Mouse (Mus musculus): ENCODE data around the gene Mkrn3. TPM values are rescaled to one million over a fixed set of nuclear protein-coding genes. Genes with fewer than 3 reads are reported as not detected.

Gene Mkrn3
- polyA plus RNA-seq, 1 experiment from 2014 or later: 7.4 TPM

DNA sequence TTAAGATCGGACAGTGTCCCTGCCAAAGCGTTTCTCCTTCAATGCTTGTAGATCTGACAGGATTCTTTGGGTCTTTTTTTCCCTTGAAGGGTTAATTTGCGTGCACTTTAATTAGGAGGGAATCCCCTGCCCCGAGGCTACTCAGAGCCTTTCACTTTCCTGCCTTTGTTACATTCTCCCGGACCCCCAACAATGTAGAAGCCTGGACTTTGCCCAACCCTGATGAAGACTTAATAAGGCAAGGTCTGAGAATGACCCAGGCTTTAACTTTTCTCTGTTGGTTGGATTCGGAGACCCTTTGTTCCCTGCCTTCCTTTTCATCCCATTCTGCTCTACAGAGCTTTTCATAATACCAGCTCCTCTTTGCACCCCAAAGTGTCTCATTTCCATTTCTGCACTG is 627 bp upstream of the Mkrn3 start:
- no peak overlapping the region for H3K9ac ChIP-seq
- peak overlapping the region; percentile 49 for H3K4me2 ChIP-seq
- 46% methylated on average over 6 of the region's 6 CpGs for WGBS
- no peak overlapping the region for H3K27ac ChIP-seq
- H3K27me3 ChIP-seq: peaks cover 11% of the 10 kb centered on the region
- peaks cover 9% of the 10 kb centered on the region for H3K4me1 ChIP-seq
- H3K4me3 ChIP-seq: peak overlapping the region; percentile 68
- no peak for ATAC-seq (ENCODE audit: insufficient number of reproducible peaks, insufficient read depth, low FRiP score, low TSS enrichment, low read depth)
- no peaks in the 10 kb centered on the region for H3K36me3 ChIP-seq
- H3K9me3 ChIP-seq: peaks cover 8% of the 10 kb centered on the region

DNA sequence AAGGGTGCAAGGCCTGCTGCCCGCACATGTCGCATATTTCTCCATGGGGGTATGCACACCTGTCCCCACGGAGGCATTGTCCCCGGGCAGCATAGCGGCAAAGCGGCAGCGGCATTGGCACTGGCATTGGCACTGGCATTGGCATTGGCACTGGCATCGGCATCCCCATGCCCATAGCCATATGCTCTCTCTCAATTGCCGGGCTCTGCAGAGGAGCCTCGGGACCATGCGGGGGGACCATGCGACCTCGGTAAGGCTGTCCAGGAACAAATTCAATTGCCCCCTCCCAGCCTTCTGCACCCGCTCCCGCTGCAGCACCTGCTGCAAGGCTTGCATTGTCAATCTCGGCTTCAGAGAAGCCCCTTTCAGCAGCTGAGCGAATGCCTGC is 840 bp downstream of the Mkrn3 start:
- ATAC-seq (ENCODE audit: insufficient number of reproducible peaks, insufficient read depth, low FRiP score, low TSS enrichment, low read depth): peak; percentile 56; the same call in 1 of the 2 replicates

DNA sequence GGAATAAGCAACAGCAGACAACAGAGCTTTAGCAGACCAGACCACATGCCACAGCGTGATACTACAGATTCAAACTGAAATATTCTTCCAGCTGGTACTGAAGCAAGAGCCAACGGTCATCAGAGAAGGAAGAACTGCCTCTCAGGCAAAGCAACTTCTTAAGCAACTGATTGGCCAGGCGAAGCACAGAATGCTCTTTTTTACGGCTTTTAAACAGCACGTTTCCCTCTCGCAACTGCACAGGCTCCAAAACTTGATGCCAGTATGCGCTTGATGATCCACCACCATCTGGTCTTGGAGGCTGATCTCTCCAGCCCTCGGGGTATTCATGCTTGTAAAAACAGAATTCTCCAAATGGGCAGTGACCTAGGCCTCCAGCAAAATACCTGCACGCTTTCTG is 1.6 kb downstream of the Mkrn3 start:
- WGBS: 76% methylated on average over 9 of the region's 9 CpGs
- no peak overlapping the region for H3K9ac ChIP-seq
- H3K27me3 ChIP-seq: peaks cover 4% of the 10 kb centered on the region
- peak overlapping the region; percentile 76 for H3K4me2 ChIP-seq
- no peak overlapping the region for H3K27ac ChIP-seq
- no peak for ATAC-seq (ENCODE audit: insufficient number of reproducible peaks, insufficient read depth, low FRiP score, low TSS enrichment, low read depth)
- H3K36me3 ChIP-seq: no peaks in the 10 kb centered on the region
- peak overlapping the region; percentile 68 for H3K4me3 ChIP-seq
- peaks cover 9% of the 10 kb centered on the region for H3K4me1 ChIP-seq
- H3K9me3 ChIP-seq: peaks cover 8% of the 10 kb centered on the region

More for the DNA sequence above, 840 bp downstream of the Mkrn3 start:
- Histone ChIP-seq H3K27ac (no peak overlapping the region), H3K4me3 (peak overlapping the region; percentile 68), H3K9me3 (peaks cover 8% of the 10 kb centered on the region), H3K9ac (peak overlapping the region; percentile 85), H3K27me3 (peaks cover 7% of the 10 kb centered on the region), H3K4me1 (peaks cover 9% of the 10 kb centered on the region), H3K4me2 (peak overlapping the region; percentile 76), H3K36me3 (no peaks in the 10 kb centered on the region)
- 66% methylated on average over 17 of the region's 17 CpGs for WGBS

DNA sequence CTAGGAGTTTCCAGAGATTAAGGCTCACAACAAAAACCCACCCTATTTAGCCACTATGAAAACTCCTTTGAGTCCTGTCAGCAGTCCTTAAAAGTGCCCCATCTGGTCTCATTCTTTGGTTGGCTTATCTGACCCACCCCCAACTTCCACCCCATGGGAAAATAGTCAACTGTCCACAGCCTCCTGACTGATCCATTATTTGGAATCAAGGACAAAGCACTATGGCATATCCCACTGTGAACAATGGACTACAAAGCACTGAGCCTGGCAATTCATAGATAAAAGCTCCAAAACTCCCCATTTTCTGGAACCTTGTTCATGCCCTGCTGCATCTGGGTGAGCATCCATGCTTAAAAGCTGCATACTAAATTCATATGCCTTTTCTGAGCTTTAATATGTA is 3.8 kb downstream of the Mkrn3 start:
- no peak overlapping the region for H3K4me2 ChIP-seq
- peaks cover 8% of the 10 kb centered on the region for H3K9me3 ChIP-seq
- no peaks in the 10 kb centered on the region for H3K27me3 ChIP-seq
- no peak overlapping the region for H3K9ac ChIP-seq
- H3K4me1 ChIP-seq: peaks cover 9% of the 10 kb centered on the region
- no peak overlapping the region for H3K4me3 ChIP-seq
- ATAC-seq (ENCODE audit: insufficient number of reproducible peaks, insufficient read depth, low FRiP score, low TSS enrichment, low read depth): no peak
- no peaks in the 10 kb centered on the region for H3K36me3 ChIP-seq
- no peak overlapping the region for H3K27ac ChIP-seq

DNA sequence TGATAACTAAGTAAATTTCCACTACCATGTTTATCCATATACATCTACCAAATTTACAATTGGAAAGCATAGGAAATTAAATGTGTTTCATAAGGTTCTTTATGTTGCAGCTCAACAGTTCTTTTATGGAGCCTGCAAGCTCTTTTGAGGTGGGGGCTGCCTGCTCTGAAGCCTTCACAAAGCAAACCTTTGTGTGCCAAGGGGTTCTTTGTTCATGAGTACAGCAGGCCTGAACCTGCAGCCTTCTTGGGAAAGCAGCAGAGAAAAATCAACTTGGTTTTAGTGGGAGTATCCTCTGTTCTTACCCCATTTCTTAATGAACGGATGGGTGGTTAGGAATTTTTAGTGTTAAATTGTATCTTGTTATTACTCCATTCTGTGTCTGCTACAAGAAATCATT is 4.7 kb downstream of the Mkrn3 start:
- Histone ChIP-seq H3K27me3 (no peaks in the 10 kb centered on the region), H3K36me3 (no peaks in the 10 kb centered on the region), H3K27ac (no peak overlapping the region), H3K4me2 (no peak overlapping the region), H3K4me3 (no peak overlapping the region), H3K9ac (no peak overlapping the region), H3K9me3 (peaks cover 8% of the 10 kb centered on the region), H3K4me1 (peaks cover 9% of the 10 kb centered on the region)
- WGBS: 50% methylated on average over 1 of the region's 1 CpGs
- ATAC-seq (ENCODE audit: insufficient number of reproducible peaks, insufficient read depth, low FRiP score, low TSS enrichment, low read depth): no peak

DNA sequence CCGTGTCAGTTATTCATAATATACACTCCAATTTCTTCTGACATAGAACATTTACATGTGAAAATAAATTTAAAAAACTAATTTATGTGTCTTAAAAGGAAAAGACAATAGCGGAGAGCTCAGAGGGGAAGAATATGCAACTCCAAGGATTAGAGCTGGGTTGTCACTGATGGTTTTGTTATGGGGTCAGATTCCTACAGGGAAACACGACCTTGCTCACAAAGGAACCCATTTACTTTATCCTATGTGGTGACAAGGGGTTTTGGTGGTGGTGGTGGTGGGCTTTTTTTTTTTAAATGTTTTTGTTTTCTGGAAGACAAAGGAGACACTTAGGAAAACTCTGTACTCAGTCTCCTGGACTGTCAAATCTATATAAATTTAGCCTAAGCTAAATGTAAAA is 12.1 kb downstream of the Mkrn3 start:
- Histone ChIP-seq H3K9ac (no peak overlapping the region), H3K4me3 (no peak overlapping the region), H3K4me1 (no peaks in the 10 kb centered on the region), H3K36me3 (no peaks in the 10 kb centered on the region), H3K27ac (no peak overlapping the region), H3K4me2 (no peak overlapping the region), H3K9me3 (0 out of 2 replicates have a peak, but pooled peaks cover 4% of the 10 kb centered on the region), H3K27me3 (peaks cover 4% of the 10 kb centered on the region; the same call in 1 of the 2 replicates)
- no peak for ATAC-seq (ENCODE audit: insufficient number of reproducible peaks, insufficient read depth, low FRiP score, low TSS enrichment, low read depth)
- whole genome bisulfite sequencing: 41% methylated on average over 3 of the region's 3 CpGs

DNA sequence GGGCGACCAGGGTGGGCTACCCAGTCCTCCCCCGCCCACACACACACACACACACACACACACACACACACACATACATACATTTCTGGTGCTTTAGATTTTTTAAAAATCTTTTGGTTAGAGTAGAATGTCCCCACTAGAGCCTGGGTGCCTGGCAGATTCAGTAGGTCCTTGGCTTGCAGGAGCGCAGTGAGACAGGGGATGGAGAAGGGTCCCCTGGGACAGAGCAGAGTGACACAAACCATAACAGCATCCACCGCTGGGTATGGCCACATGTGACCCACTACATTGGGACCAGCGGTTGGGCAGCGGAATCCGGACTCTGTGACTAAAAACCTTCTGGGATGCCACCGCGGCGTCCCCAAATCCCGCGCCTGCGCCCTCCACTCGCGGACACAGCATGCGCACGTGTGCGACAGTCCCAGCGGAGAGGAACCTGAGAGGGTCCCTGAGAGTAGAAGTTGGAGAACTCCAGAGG is 13.3 kb downstream of the Mkrn3 start:
- Histone ChIP-seq H3K4me2 (peak overlapping the region; percentile 51), H3K9me3 (0 out of 2 replicates have a peak, but pooled peaks cover 4% of the 10 kb centered on the region), H3K4me3 (peak overlapping the region; percentile 28), H3K27me3 (peaks cover 4% of the 10 kb centered on the region; the same call in 1 of the 2 replicates), H3K36me3 (no peaks in the 10 kb centered on the region), H3K9ac (no peak overlapping the region), H3K4me1 (no peaks in the 10 kb centered on the region), H3K27ac (no peak overlapping the region)
- 44% methylated on average over 19 of the region's 19 CpGs for WGBS
- ATAC-seq (ENCODE audit: insufficient number of reproducible peaks, insufficient read depth, low FRiP score, low TSS enrichment, low read depth): no peak

DNA sequence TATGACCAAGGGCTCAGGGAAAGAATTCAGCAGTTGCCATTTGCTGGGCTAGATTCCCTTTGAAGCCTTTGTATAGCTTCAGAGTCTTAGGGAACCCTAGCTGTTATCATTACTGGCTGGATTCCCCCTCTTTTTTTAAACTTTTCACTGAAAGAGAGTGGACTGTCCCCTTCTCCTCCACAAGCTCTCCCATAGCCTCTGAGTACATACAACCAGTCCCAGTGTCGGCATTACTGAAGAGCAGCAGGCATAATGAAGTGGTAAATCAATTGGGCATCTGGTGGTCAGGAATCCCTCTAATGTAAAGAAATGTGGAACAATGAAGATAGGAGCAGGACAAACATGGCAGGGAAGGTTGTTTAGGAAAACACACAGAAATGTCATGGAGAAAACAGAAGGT is 27.7 kb downstream of the Mkrn3 start:
- no peaks in the 10 kb centered on the region for H3K9me3 ChIP-seq
- no peaks in the 10 kb centered on the region for H3K4me1 ChIP-seq
- H3K27ac ChIP-seq: no peak overlapping the region
- no peak overlapping the region for H3K4me3 ChIP-seq
- no peak overlapping the region for H3K4me2 ChIP-seq
- H3K9ac ChIP-seq: no peak overlapping the region
- H3K27me3 ChIP-seq: no peaks in the 10 kb centered on the region
- 42% methylated on average over 1 of the region's 1 CpGs for WGBS
- H3K36me3 ChIP-seq: no peaks in the 10 kb centered on the region
- ATAC-seq (ENCODE audit: insufficient number of reproducible peaks, insufficient read depth, low FRiP score, low TSS enrichment, low read depth): no peak

DNA sequence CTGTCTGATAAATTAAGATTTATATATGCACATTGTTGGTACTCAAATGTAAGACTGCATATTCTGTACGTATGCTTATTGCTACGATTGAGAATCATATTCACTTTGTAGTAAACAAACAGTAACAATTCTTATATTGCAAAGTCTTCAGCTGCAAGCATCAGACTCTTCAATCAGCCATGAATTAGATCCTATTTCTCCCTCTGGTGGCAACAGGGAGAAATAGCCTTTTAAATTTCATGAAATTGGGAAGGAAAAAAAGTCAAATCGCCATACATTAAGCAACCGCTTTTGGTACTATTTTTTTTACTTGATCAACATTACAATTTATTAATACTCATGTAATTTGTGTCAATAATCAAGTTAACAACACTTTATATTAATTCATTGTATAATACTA is 31.6 kb downstream of the Mkrn3 start:
- Histone ChIP-seq H3K27me3 (no peaks in the 10 kb centered on the region), H3K27ac (no peak overlapping the region), H3K9me3 (no peaks in the 10 kb centered on the region), H3K4me2 (no peak overlapping the region), H3K4me1 (no peaks in the 10 kb centered on the region), H3K9ac (no peak overlapping the region), H3K36me3 (no peaks in the 10 kb centered on the region), H3K4me3 (no peak overlapping the region)
- ATAC-seq (ENCODE audit: insufficient number of reproducible peaks, insufficient read depth, low FRiP score, low TSS enrichment, low read depth): no peak
- WGBS: 42% methylated on average over 4 of the region's 4 CpGs

DNA sequence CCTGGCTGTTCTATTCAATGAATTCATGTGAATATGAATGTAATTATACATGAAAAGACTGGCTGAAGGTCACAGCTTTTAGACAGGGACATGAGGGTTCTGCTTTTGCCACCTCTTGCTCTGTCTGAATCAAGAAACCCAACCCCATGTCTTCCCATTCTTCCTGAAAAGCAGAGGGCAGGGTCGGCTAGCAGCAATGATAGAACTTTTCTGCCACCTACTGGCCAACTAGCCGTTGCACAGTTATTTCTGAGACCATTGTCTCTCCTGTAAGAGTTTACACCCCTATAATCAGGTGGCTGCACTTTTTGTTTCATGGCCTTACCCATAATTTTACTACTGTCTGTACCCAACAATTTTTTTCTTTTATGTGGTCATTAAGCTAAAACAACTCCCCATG is 37.5 kb downstream of the Mkrn3 start:
- Histone ChIP-seq H3K4me3 (no peak overlapping the region), H3K4me2 (no peak overlapping the region), H3K27me3 (no peaks in the 10 kb centered on the region), H3K4me1 (no peaks in the 10 kb centered on the region), H3K36me3 (no peaks in the 10 kb centered on the region), H3K9ac (no peak overlapping the region), H3K9me3 (peaks cover 13% of the 10 kb centered on the region), H3K27ac (no peak overlapping the region)
- WGBS: 3% methylated on average over 2 of the region's 2 CpGs
- ATAC-seq (ENCODE audit: insufficient number of reproducible peaks, insufficient read depth, low FRiP score, low TSS enrichment, low read depth): no peak

DNA sequence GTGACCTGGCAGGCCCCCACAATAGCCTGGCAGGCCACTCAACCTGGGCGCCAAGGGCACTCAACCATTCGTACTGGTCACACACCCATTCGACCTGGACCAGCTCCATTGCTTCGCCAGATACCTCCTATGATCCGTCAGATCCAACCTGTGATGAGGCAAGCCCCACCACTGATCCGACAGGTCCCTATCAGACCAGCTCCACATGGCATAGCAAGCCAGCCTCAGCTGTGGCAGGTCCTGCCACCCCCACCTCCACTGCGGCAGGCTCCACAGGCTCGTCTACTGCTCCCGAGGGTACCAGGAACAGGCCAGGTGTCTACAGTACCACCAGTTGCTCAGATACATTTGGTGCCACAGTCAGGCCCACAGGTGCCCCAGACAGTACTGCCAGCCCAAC is 41.4 kb downstream of the Mkrn3 start:
- Histone ChIP-seq H3K9me3 (peaks cover 13% of the 10 kb centered on the region), H3K27me3 (no peaks in the 10 kb centered on the region), H3K4me2 (no peak overlapping the region), H3K4me3 (no peak overlapping the region), H3K9ac (no peak overlapping the region), H3K4me1 (no peaks in the 10 kb centered on the region), H3K36me3 (no peaks in the 10 kb centered on the region), H3K27ac (no peak overlapping the region)
- ATAC-seq (ENCODE audit: insufficient number of reproducible peaks, insufficient read depth, low FRiP score, low TSS enrichment, low read depth): 0 out of 2 replicates have a peak, but pooled peaks have one; percentile 2
- 84% methylated on average over 9 of the region's 9 CpGs for WGBS

DNA sequence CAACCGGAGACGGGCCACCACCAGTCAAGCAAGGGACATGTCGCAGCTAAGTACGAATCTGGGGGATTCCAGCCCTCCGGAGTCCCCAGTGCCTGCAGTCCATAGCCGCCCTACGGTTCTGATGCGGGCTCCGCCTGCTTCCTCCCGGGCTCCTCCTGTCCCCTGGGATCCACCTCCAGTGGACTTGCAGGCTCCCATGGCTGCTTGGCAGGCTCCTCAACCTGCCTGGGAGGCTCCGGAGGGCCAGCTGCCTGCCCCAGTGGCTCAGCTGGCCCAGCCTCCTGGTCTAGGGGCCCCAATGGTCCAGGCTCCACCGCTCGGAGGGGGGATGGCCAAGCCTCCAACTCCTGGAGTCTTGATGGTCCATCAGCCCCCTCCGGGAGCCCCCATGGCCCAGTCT is 42.6 kb downstream of the Mkrn3 start:
- Histone ChIP-seq H3K4me3 (peak overlapping the region; percentile 49), H3K9me3 (peaks cover 13% of the 10 kb centered on the region), H3K27me3 (no peaks in the 10 kb centered on the region), H3K27ac (0 out of 2 replicates have a peak overlapping the region, but pooled peaks have one; percentile 49), H3K36me3 (no peaks in the 10 kb centered on the region), H3K4me2 (peak overlapping the region; percentile 71), H3K4me1 (no peaks in the 10 kb centered on the region), H3K9ac (peak overlapping the region; percentile 75)
- ATAC-seq (ENCODE audit: insufficient number of reproducible peaks, insufficient read depth, low FRiP score, low TSS enrichment, low read depth): peak; percentile 28; the same call in 1 of the 2 replicates
- WGBS: 41% methylated on average over 14 of the region's 14 CpGs
